Mouse (Mus musculus) brain, embryonic 14.5 days (tissue): Measurements from ENCODE around the gene Arhgap30.

Source experiments
- CTCF ChIP-seq: fragments of 200-500 bp; IDR thresholded peaks from 2 replicates; pipeline ENCODE4 v1.5.1; 2012; ENCODE audit warnings: inconsistent platforms, mild to moderate bottlenecking, moderate library complexity, borderline replicate concordance; ENCODE audit not compliant: insufficient read depth, insufficient read length; ENCODE audit errors: extremely low read depth
- POLR2A ChIP-seq: fragments of 200-500 bp; IDR thresholded peaks from 2 replicates; pipeline ENCODE4 v1.6.1; 2012; ENCODE audit warnings: mild to moderate bottlenecking, inconsistent platforms, borderline replicate concordance; ENCODE audit not compliant: poor library complexity, insufficient read depth, insufficient read length, severe bottlenecking; ENCODE audit errors: extremely low read depth

DNA sequence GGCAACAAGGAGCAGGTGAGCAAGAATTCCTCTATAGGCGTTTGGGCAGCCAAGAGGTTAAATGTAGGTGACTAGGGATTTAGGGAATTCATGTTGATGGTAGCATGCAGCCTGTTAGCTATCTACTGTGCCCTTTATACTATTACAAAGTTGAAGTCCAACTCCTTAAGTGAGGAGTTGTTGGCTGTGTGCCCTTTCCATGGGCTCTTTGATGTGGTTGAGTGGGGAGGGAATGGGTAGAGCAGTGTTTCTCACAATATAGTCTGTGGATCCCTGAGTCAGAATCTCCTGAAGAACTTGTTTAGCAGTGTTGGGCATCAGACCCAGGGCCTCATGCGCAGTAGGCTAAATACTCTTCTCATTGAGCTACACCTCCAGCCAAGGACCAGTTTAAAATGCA, 31.9 kb upstream of the Arhgap30 start:
- TF ChIP-seq POLR2A (no peak), CTCF (no peak)
